Mouse (Mus musculus) CH12F3 (cell line): ENCODE measurements around the gene Apobec3.

Source experiments
- in situ Hi-C: fragments of 300-500 bp; cut with MboI; formaldehyde crosslinking; loops from 2 replicates; pipeline ENCODE4 v1.14.3; 2020; ENCODE audit warnings: low sequenced_read_pairs

Gene Apobec3

GRCm38 (mm10) chr15:79946790-79947189, 55.3 kb downstream of the Apobec3 start:
- in situ Hi-C loops = loop anchor here (5.0 kb wide), 1 partner anchor 116 kb away; no protein-coding TSS in a partner anchor

GRCm38 (mm10) chr15:79947681-79948080, 56.2 kb downstream of the Apobec3 start:
- in situ Hi-C loops = loop anchor here (5.0 kb wide), 1 partner anchor 115 kb away; no protein-coding TSS in a partner anchor

GRCm38 (mm10) chr15:79950250-79951025, 59.0 kb downstream of the Apobec3 start:
- in situ Hi-C loops = no loop called here

GRCm38 (mm10) chr15:79951226-79951625, 59.8 kb downstream of the Apobec3 start:
- in situ Hi-C loops = no loop called here

GRCm38 (mm10) chr15:79951730-79952503, 60.5 kb downstream of the Apobec3 start:
- in situ Hi-C loops = no loop called here

DNA sequence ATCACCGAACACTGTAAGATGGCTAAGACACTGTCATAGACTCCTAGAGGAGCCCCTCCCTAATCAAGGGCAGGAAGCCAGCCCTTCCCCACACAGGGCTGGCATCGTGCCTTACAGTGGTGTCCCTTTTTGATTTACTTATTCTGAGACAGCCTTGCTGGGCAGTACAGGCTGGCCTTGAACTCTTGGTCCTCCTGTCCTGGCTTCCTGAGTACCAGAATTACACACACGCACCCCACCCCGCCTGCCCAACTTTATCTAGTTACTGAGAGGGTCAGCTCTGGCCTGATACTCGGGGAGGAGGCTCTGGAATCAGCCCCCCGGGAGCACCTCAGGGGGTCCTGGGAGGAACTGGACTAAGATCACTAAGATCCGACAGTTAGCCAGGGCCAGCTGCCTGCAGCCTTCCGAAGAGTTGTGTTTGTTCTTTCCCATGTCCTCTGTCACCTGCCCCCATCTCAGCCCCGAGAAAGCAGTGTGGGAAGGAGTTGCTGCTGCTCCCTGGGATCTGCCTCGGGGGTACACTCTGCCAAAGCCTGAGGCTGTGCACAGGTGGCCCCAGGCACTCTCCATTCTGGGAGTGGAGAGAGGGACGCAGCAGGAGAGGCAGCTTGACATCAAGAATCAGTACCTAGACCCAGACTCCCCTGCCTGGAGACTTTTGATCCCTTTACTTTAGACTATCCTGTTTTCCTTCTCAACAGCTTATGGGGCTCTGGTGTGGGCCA, 61.2 kb downstream of the Apobec3 start:
- in situ Hi-C loops = no loop called here

DNA sequence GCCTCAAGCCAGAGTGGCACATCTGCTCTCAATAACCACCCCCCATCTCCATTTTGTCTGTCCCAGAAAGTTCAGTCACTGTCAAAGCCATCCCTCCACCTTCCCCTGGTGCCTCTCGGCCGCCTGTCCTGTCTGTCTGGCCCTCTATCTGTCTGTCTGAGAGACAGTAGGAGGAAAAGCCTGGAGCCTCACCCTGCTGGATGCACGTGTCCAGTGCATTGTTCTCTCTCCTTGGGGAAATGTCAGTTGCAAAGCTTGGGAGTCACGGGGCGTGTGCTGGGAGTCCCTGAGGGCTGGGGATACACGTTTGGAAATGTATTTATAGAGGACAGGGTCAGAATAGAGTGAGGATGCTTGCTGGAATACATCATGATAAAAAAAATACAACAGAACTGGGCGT, 62.0 kb downstream of the Apobec3 start:
- in situ Hi-C loops = no loop called here

DNA sequence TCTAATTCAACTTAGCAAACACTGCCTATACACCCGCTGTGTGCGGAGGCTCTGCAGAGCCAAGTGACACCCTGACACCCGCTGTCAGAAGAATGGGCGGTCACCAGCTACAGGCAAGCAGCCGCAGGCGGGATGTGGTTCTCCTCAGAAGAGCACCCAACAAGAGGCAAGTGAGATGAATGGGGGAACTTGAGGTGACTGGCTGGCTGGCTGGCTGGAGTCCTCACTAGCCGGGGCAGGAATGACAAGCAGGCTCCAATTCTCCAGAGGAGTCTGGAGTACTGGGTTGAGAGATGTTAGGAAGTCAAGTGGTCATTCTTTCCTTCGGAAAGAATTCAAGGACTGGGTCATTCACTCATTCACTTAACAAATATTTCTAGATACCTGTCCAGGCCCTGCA, 65.1 kb downstream of the Apobec3 start:
- in situ Hi-C loops = no loop called here

DNA sequence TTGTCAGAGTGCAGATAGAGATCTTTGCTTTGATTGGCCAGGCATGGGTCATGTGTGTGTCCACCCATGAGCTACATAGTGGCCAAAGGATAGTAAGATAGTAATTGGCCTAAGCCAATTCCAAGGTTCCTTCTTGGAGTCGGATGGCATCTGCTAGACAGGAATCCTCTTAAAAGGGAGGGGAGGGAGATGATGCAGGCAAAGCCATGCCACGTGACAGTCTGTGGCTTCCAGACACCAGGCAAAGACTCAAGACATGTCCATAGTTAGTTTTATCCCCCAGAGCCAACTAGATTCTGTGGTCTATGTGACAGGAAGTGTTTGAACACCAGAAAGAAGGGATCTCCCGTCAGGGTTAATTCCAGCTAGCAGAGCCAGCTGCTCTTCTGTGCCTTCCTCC, 67.0 kb downstream of the Apobec3 start:
- in situ Hi-C loops = no loop called here

GRCm38 (mm10) chr15:79961366-79961921, 70.0 kb downstream of the Apobec3 start:
- in situ Hi-C loops = no loop called here

- in situ Hi-C loops = no loop called here
These were observed 71.2 kb downstream of the Apobec3 start for GRCm38 (mm10) chr15:79962661-79963060.

DNA sequence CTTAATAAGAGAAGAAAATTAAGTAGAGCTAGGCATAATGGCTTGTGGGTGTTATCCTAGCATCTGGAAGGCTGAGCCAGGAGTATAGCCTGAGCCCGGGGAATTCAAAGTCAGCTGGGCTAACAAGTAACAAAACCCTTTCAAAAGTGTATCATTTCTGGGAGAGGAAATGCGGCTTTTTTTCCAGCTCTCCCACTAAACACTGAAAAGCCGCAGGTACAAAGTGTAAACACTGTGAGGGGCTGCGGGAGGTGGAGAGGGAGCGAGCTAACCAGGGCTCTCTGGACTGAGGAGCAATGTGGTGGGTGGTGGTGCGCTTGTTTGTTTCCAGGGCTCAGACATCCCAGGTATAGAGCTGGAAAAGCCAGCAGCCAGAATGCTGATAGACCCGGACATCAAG, 72.9 kb downstream of the Apobec3 start:
- in situ Hi-C loops = no loop called here
